Mouse (Mus musculus) ovary, postnatal 36 days (tissue): ENCODE measurements around the gene Map1s.

Experiments used
- DNase-seq: peaks from one replicate; pipeline ENCODE4 v3.0.0; 2022; ENCODE audit warnings: low spot score, mixed read lengths

The Map1s gene

GRCm38 (mm10) chr8:70898661-70899198 lies 7.0 kb upstream of the Map1s start:
- DNase-seq, result no peak

DNA sequence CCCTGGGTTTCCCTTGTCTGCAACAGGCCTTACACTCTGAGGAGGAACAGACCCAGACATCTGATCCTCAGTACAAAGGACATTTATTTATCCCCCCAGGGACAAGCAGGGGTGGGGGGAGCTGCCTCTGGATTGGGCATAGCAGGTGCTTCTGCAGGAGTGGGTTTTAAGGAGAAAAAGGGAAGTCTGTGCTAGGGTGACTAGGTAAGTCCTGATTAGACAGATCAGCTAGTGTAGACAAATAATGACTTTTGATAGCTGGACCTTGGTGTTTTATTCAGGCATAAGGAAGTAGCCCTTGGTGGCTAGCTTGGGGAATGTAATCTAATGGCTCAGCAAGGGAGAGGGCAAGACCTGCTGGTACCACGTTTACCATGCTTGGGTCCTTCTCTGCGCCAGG lies 6.5 kb upstream of the Map1s start:
- no peak for DNase-seq

DNA sequence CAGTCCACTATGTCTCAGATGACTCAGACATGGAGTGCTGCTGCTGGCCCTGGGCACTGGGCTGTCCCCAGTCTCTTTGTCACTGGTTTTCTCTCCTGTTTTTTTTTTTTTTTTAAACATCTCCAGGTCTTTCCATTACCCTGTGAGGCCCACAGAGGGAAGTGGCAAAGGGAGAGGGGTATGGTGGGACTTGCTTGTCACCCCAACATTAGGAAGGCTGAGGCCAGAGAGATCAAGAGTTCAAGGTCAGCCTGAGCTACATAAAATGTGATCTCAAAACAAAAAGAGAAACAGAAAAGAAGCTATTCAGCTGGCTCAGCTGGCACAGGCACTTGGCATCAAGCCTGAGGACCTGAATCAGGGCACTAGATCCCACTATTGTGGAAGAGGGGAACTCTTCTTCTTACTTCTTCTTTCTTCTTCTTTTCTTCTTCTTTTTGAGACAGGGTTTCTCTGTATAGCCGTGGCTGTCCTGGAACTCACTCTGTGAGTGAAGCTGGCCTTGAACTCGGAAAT lies 4.8 kb upstream of the Map1s start:
- DNase-seq, result no peak

DNA sequence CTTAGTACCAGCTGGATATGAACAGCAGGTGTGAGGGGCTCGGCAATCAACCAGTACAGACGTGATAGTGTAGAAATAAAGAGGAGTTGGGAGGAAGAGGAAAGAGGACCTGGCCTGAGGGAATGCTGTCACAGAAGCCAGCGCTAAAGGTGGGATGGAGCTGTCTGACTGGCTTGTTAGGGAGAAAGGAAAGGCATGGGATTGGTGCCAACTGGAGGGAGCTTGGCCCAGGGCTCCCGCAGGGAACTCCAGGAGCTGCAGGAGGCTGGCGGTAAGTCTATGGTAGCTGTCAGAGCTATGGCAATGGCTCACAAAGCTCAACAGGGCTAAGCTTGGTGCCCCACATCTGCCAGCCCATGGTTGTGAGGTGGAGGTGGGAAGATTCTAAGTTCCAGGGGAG lies 3.5 kb upstream of the Map1s start:
- no peak for DNase-seq

GRCm38 (mm10) chr8:70903112-70903511 lies 2.6 kb upstream of the Map1s start:
- no peak for DNase-seq

DNA sequence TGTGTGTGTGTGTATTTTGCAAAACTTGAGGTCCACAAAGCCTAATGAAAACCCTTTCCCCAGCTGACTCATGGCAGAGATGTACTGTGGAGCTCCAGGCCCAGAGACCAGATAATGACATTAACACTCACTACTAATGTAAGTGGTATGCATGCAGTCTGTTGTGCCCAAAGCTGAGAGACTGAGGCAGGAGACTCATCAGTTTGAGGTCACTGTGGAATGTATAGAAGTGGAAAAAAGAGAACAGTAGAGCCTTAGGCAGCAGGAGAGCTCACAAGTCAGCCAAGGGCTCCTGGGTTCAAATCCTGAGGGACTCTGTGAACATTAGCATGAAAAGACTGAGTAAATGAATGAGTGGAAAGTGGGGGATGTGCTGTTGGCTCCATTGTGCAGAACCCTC lies 2.1 kb upstream of the Map1s start:
- DNase-seq, result no peak

- no peak for DNase-seq
These were observed 1.2 kb upstream of the Map1s start for GRCm38 (mm10) chr8:70904532-70904931.

DNA sequence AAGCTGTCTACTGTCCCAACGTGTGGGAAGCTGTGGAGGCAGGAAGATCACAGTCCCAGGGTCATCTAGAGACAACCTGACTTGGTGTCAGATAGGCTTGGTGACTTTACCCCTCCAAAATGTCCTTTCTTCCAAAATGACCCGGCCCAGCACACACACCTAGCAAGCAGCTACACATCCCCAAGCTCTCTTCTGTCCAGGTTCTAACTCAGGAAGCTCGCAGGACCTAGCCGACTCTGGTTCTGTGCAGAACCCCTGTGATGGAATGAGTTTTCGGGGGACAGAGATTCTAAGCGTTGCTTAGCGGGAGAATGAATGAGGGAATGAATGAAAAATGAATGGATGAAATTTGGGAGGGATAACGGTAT lies 285 bp upstream of the Map1s start:
- no peak for DNase-seq

DNA sequence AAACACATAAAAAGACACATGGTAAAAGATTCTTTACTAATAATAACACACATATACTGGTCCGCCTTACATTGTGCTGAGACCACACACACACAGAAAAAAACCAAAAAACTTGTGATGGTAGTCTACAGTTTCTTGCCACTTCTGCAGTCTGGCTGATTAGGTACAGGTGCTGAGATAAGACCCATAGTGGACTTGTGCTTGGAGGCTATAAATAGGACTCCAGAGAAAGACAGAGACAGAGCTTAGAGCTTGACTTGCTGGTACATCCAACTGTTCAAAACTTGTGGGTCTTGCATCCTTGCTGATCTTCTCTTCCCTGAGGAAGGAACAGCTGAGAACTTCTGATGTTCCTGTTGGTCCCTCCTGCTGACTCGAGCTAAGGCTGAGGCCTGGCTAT lies 1.8 kb downstream of the Map1s start:
- DNase-seq, result no peak

DNA sequence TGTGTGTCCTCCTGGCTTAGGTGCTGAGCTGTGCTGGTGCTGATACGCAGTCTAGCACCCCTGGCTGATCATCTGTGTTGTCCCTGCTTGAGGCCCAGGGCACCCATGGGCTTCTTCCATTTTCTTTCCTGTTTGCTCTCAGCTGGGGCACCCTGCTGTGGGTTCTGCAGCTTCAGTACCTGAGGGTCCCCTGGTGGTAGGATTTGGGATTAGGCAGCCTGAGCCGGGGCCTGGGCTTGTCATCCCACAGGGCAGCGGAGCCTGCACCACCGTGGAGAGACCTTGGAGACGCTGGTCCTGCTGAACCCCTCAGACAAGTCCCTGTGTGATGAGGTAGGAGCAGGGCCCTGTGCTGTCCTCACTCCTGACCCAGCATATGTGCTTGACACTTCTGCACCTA lies 5.9 kb downstream of the Map1s start:
- DNase-seq, result no peak

- no peak for DNase-seq
These were observed 7.2 kb downstream of the Map1s start for GRCm38 (mm10) chr8:70912955-70913354.

DNA sequence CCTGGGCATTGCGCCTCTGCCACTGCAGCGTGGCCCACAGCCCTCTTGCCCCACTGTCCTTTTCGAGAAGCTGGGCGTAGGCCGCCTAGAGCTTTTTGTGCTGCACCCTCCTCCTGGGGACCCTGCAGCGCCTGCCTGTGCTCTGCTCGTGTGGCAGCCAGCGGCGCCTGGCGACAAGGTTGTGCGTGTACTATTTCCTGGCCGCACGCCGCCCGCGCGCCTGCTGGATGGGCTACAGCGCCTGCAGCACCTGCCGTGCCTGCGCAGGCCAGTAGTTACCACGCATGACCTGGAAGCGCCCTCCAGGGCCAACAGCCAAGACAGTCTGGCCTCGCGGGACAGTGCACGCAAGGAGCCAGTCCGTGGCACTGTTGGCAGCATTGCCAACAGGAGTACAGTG lies 7.8 kb downstream of the Map1s start:
- DNase-seq, result no peak

DNA sequence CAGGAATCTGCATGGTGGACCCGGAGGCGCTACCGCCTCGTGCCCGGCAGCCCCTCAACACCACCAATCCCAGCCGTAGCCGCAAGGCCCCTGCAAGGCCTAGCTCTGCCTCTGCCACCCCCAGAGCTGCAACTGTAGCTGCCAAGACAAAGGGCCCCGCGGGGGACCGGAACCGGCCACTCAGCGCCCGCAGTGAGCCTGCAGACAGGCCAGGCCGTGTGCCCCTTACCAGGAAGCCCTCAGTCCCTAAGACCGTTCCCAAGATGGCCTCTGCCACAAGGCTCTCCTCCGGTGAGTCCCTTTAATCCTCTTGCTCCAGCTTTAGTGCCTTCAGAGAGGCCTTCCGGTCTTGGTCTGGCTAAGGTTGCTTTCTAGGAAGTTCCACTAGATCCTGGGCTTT lies 9.0 kb downstream of the Map1s start:
- no peak for DNase-seq

GRCm38 (mm10) chr8:70920049-70920922 lies 14.6 kb downstream of the Map1s start:
- DNase-seq, result no peak

- DNase-seq, result no peak
These were observed 18.4 kb downstream of the Map1s start for GRCm38 (mm10) chr8:70924151-70924550.

- DNase-seq, result no peak
These were observed 20.0 kb downstream of the Map1s start for GRCm38 (mm10) chr8:70925754-70926153.

DNA sequence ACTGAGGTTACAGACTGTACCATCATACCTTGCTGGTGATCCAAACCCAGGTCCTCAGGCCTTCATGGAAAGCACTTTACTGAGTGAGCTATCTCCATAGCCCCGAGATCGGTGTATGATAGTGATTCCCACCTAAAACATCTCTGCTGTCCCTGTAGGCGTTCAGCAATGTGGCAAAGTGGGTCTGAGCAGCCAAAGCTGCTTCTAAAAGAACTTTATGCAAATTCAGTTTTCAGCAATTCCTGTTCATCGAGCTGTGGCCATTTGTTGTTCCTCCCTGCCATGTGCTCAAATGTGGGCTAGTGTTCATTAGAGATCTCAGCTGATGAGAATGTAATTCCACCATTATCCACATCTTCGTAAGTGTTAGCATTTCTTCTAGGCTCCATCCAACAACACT lies 20.7 kb downstream of the Map1s start:
- DNase-seq, result no peak

- no peak for DNase-seq
These were observed 22.4 kb downstream of the Map1s start for GRCm38 (mm10) chr8:70928096-70928495.

GRCm38 (mm10) chr8:70928778-70929322 lies 23.1 kb downstream of the Map1s start:
- no peak for DNase-seq

DNA sequence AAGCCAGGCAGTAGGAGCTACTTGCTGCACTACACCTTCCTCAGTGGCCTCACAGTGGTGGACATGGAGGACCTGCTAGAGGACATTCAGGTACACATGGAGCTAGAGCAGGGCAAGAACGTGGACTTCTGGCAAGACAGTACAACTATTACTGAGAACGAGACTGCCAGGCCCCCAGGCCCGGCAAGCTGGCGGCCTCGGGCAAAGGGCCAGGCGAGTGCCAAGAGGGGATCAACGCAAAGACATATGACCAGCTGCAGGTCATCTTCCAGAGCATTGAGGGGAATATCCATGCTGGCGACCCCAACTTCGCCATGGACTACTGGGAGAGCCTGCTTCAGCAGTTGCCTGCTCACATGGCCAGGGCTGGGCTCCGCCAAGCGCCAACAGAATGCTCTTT lies 26.0 kb downstream of the Map1s start:
- DNase-seq, result no peak

GRCm38 (mm10) chr8:70933036-70933435 lies 27.3 kb downstream of the Map1s start:
- DNase-seq, result no peak

- no peak for DNase-seq
These were observed 29.1 kb downstream of the Map1s start for GRCm38 (mm10) chr8:70934786-70935185.

GRCm38 (mm10) chr8:70937200-70937599 lies 31.5 kb downstream of the Map1s start:
- no peak for DNase-seq
